Mouse (Mus musculus) stomach, postnatal 0 days (tissue): ENCODE data around the gene Traf3ip2.

Source experiments
- CTCF ChIP-seq: IDR thresholded peaks from 2 replicates; pipeline ENCODE4 v1.5.1; 2016; ENCODE audit warnings: antibody characterized with exemption, low read depth, mild to moderate bottlenecking, moderate library complexity
- EP300 ChIP-seq: optimal IDR thresholded peaks from 2 replicates; pipeline ENCODE3; 2016; ENCODE audit warnings: antibody characterized with exemption

- TF ChIP-seq CTCF = no peak
- no peak for TF ChIP-seq EP300
Observed at GRCm38 (mm10) chr10:39597792-39598183, 14.9 kb upstream of the Traf3ip2 start.
